Mouse (Mus musculus): ENCODE data around the gene 4930548H24Rik.

DNA sequence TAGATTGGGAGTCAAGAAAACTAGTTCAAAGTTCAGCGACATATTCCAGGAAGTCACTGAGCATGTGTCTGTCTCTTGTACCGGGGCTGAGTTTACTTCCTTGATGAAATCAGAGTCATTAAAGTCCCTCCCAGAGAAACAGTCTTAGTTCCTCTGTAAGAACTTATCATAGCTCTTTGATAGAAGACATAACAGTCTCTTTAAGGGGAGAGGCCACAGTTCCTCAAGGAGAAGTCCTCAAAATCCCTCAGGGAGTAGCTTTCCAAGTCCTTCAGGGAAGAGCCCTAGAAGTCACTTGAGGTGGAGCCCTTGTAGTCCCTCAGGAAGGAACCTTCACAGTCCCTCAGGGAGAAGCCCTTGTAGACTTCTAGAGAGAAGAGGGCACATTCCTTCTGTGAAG, 34.2 kb upstream of the 4930548H24Rik start:
- TF ChIP-seq EP300 (IDR thresholded peaks at IDR 0.05; ENCODE audit: insufficient read depth, low read depth, low read length) = no peak
- TF ChIP-seq CTCF (IDR thresholded peaks at IDR 0.05; ENCODE audit: low read depth, low read length) = no peak

All from ES-Bruce4 (cell line).